Mouse (Mus musculus) adipose tissue, adult 10 weeks (tissue): ENCODE results near the gene Eif4a2. TPM values are rescaled to one million over a fixed set of nuclear protein-coding genes. Genes with fewer than 3 reads are reported as not detected.

Experiments
- polyA plus RNA-seq: library from polyadenylated mRNA; stranded (reverse); fragments of 350-450 nt; fragmentation: Illumina TruSeq; extraction: RNeasy Lipid Tissue Mini Kit (QIAGEN cat#74804); gene quantifications from one replicate; pipeline ENCODE4 v1.2.3, GENCODE M21; 2014; ENCODE audit warnings: low read depth, low replicate concordance

Gene Eif4a2
- 513 TPM for polyA plus RNA-seq

GRCm38 (mm10) chr16:23107231-23107942 lies at the start of gene Eif4a2:
Gene Eif4a2 (plus strand): TSS chr16:23107444.

GRCm38 (mm10) chr16:23057668-23058447 lies 49.4 kb upstream of the Eif4a2 start, which contains the start of gene Kng1:
Gene Kng1 (plus strand): TSS chr16:23057865.

GRCm38 (mm10) chr16:23127673-23128375 lies 20.6 kb downstream of the Eif4a2 start, which contains the start of gene Rfc4:
Gene Rfc4 (minus strand): TSS chr16:23127737.

GRCm38 (mm10) chr16:23146280-23146679 lies 39.0 kb downstream of the Eif4a2 start, which contains the start of gene Adipoq:
Gene Adipoq (plus strand): TSS chr16:23146536.

Other genes starting within 250 kb of the Eif4a2 start
- gene Tbccd1, start 249.8 kb upstream of the Eif4a2 start, polyA plus RNA-seq = 18.3 TPM
- 98.6 TPM for gene Dnajb11, start 249.6 kb upstream of the Eif4a2 start, polyA plus RNA-seq
- gene Ahsg, start 216.2 kb upstream of the Eif4a2 start, polyA plus RNA-seq = 0.47 TPM
- gene Fetub, start 189.1 kb upstream of the Eif4a2 start, polyA plus RNA-seq = 9.2 TPM
- not detected for gene Hrg, start 156.4 kb upstream of the Eif4a2 start, polyA plus RNA-seq
- 1.4 TPM for gene Kng2, start 78.0 kb upstream of the Eif4a2 start, polyA plus RNA-seq
- gene Kng1, start 49.6 kb upstream of the Eif4a2 start, polyA plus RNA-seq = not detected
- 10.7 TPM for gene Rfc4, start 20.3 kb downstream of the Eif4a2 start, polyA plus RNA-seq
- 1,774 TPM for gene Adipoq, start 39.1 kb downstream of the Eif4a2 start, polyA plus RNA-seq
- 247 TPM for gene St6gal1, start 117.3 kb downstream of the Eif4a2 start, polyA plus RNA-seq